Mouse (Mus musculus) intestine, embryonic 15.5 days (tissue): Measurements from ENCODE around the gene Cdk10. TPM values are rescaled to one million over a fixed set of nuclear protein-coding genes. Genes with fewer than 3 reads are reported as not detected.
"Not testable (repeated sequence)": the region's sequence is repeated elsewhere in the genome, so short reads cannot be mapped to it uniquely, and the experiment has no call there.

Experiments
- ATAC-seq: fragments of 200-750 bp; cut with Nextera tagmentation; 2 replicates; pipeline ENCODE4 v1.8.0; 2017; ENCODE audit warnings: moderate TSS enrichment, moderate library complexity
- H3K27ac ChIP-seq: fragments of 300-500 bp; sonication (generic); 2 replicates; pipeline ENCODE4 v1.5.1; 2015; ENCODE audit warnings: mild to moderate bottlenecking, inconsistent platforms
- H3K27me3 ChIP-seq: fragments of 300-500 bp; sonication (generic); replicated peaks from 2 replicates; pipeline ENCODE4 v1.6.1; 2015; ENCODE audit warnings: inconsistent platforms
- H3K36me3 ChIP-seq: fragments of 300-500 bp; sonication (generic); 2 replicates; pipeline ENCODE4 v1.6.1; 2015; ENCODE audit warnings: inconsistent platforms
- H3K4me1 ChIP-seq: fragments of 300-500 bp; sonication (generic); replicated peaks from 2 replicates; pipeline ENCODE4 v1.6.1; 2015; ENCODE audit warnings: inconsistent platforms
- H3K4me2 ChIP-seq: fragments of 300-500 bp; sonication (generic); replicated peaks from 2 replicates; pipeline ENCODE4 v1.6.1; 2015; ENCODE audit warnings: mild to moderate bottlenecking, inconsistent platforms
- H3K4me3 ChIP-seq: fragments of 300-500 bp; sonication (generic); replicated peaks from 2 replicates; pipeline ENCODE4 v1.5.1; 2015; ENCODE audit warnings: inconsistent platforms
- H3K9ac ChIP-seq: fragments of 300-500 bp; sonication (generic); 2 replicates; pipeline ENCODE4 v1.6.1; 2015; ENCODE audit warnings: inconsistent platforms
- H3K9me3 ChIP-seq: fragments of 300-500 bp; sonication (generic); 2 replicates; pipeline ENCODE4 v1.6.1; 2016; ENCODE audit warnings: inconsistent platforms
- WGBS: fragments of 180-500 bp; shearing (Covaris S2); methylation state at CpG from one replicate; pipeline ENCODE4 v1.1.7; 2015; 5-methylcytosine and 5-hydroxymethylcytosine counted together
- polyA plus RNA-seq: library from polyadenylated mRNA; unstranded; fragments of >200 nt; fragmentation: Nextera tagmentation; extraction: Ambion mirVana; gene quantifications from 2 replicates; pipeline ENCODE4 v1.2.1, GENCODE M21; 2015

Gene Cdk10
- polyA plus RNA-seq: 24.2 and 25.4 TPM in 2 replicates

- Histone ChIP-seq H3K9ac (peak within 1 kb of the TSS; percentile 90), H3K4me1 (peaks cover 4% of the 10 kb centered on the region; the same call in 1 of the 2 replicates), H3K27ac (peak within 1 kb of the TSS; percentile 89), H3K4me2 (peak within 1 kb of the TSS; percentile 87), H3K9me3 (no peaks in the 10 kb centered on the region), H3K27me3 (no peaks in the 10 kb centered on the region), H3K4me3 (peak within 1 kb of the TSS; percentile 81), H3K36me3 (0 out of 2 replicates have a peak, but pooled peaks cover 2% of the 10 kb centered on the region)
- peak; percentile 95 for ATAC-seq
- WGBS: 2% methylated on average over 59 of the region's 59 CpGs
Measured at GRCm38 (mm10) chr8:123224278-123225266, at the start of gene Cdk10. Cdk10 (plus strand) TSS chr8:123224842.

GRCm38 (mm10) chr8:123181391-123181790 lies 43.3 kb upstream of the Cdk10 start:
- WGBS: 51% methylated on average over 3 of the region's 3 CpGs
- peaks cover 11% of the 10 kb centered on the region; the same call in 1 of the 2 replicates for H3K4me1 ChIP-seq
- H3K9me3 ChIP-seq: no peaks in the 10 kb centered on the region
- H3K9ac ChIP-seq: no peak overlapping the region
- no peak for ATAC-seq
- no peaks in the 10 kb centered on the region for H3K36me3 ChIP-seq
- no peaks in the 10 kb centered on the region for H3K27me3 ChIP-seq
- H3K27ac ChIP-seq: no peak overlapping the region
- H3K4me2 ChIP-seq: no peak overlapping the region
- H3K4me3 ChIP-seq: no peak overlapping the region

GRCm38 (mm10) chr8:123185566-123186409 lies 38.9 kb upstream of the Cdk10 start, which contains the start of gene Dpep1:
Dpep1 (plus strand) TSS chr8:123186242.
- no peak; the same call in 1 of the 2 replicates for ATAC-seq
- peaks cover 20% of the 10 kb centered on the region for H3K4me1 ChIP-seq
- H3K9ac ChIP-seq: no peak within 1 kb of the TSS
- H3K36me3 ChIP-seq: no peaks in the 10 kb centered on the region
- no peaks in the 10 kb centered on the region for H3K27me3 ChIP-seq
- no peaks in the 10 kb centered on the region for H3K9me3 ChIP-seq
- no peak within 1 kb of the TSS for H3K4me3 ChIP-seq
- H3K4me2 ChIP-seq: no peak within 1 kb of the TSS
- WGBS: 22% methylated on average over 19 of the region's 19 CpGs
- peak within 1 kb of the TSS; percentile 37; the same call in 1 of the 2 replicates for H3K27ac ChIP-seq

GRCm38 (mm10) chr8:123188006-123188405 lies 36.6 kb upstream of the Cdk10 start:
- H3K4me3 ChIP-seq: no peak overlapping the region
- no peak overlapping the region for H3K27ac ChIP-seq
- no peaks in the 10 kb centered on the region for H3K27me3 ChIP-seq
- no peaks in the 10 kb centered on the region for H3K36me3 ChIP-seq
- H3K4me2 ChIP-seq: no peak overlapping the region
- ATAC-seq: no peak
- 75% methylated on average over 2 of the region's 2 CpGs for WGBS
- H3K4me1 ChIP-seq: peaks cover 23% of the 10 kb centered on the region
- no peaks in the 10 kb centered on the region for H3K9me3 ChIP-seq
- H3K9ac ChIP-seq: no peak overlapping the region

- no peak overlapping the region for H3K27ac ChIP-seq
- WGBS: 68% methylated on average over 7 of the region's 7 CpGs
- ATAC-seq: no peak
- no peaks in the 10 kb centered on the region for H3K36me3 ChIP-seq
- no peaks in the 10 kb centered on the region for H3K9me3 ChIP-seq
- H3K27me3 ChIP-seq: no peaks in the 10 kb centered on the region
- peaks cover 23% of the 10 kb centered on the region for H3K4me1 ChIP-seq
- H3K9ac ChIP-seq: no peak overlapping the region
- no peak overlapping the region for H3K4me3 ChIP-seq
- H3K4me2 ChIP-seq: no peak overlapping the region
Measured at GRCm38 (mm10) chr8:123188841-123189240, 35.8 kb upstream of the Cdk10 start.

GRCm38 (mm10) chr8:123190678-123191077 lies 34.0 kb upstream of the Cdk10 start:
- no peak overlapping the region for H3K27ac ChIP-seq
- no peaks in the 10 kb centered on the region for H3K27me3 ChIP-seq
- H3K9ac ChIP-seq: no peak overlapping the region
- H3K4me2 ChIP-seq: peak overlapping the region; percentile 43
- 4% methylated on average over 9 of the region's 9 CpGs for WGBS
- H3K4me3 ChIP-seq: no peak overlapping the region
- ATAC-seq: peak; percentile 45
- H3K4me1 ChIP-seq: peaks cover 22% of the 10 kb centered on the region
- no peaks in the 10 kb centered on the region for H3K9me3 ChIP-seq
- H3K36me3 ChIP-seq: no peaks in the 10 kb centered on the region

- Histone ChIP-seq H3K4me3 (no peak overlapping the region), H3K27me3 (no peaks in the 10 kb centered on the region), H3K4me1 (peaks cover 16% of the 10 kb centered on the region), H3K9me3 (no peaks in the 10 kb centered on the region), H3K9ac (no peak overlapping the region), H3K4me2 (no peak overlapping the region), H3K27ac (no peak overlapping the region), H3K36me3 (no peaks in the 10 kb centered on the region)
- ATAC-seq: peak; percentile 40
- WGBS: 46% methylated on average over 8 of the region's 8 CpGs
Measured at GRCm38 (mm10) chr8:123191908-123192307, 32.7 kb upstream of the Cdk10 start.

GRCm38 (mm10) chr8:123193771-123194170 lies 30.9 kb upstream of the Cdk10 start:
- Histone ChIP-seq H3K9me3 (no peaks in the 10 kb centered on the region), H3K36me3 (no peaks in the 10 kb centered on the region), H3K27ac (no peak overlapping the region), H3K9ac (no peak overlapping the region), H3K4me1 (peaks cover 16% of the 10 kb centered on the region), H3K4me2 (no peak overlapping the region), H3K27me3 (no peaks in the 10 kb centered on the region), H3K4me3 (no peak overlapping the region)
- WGBS: 70% methylated on average over 9 of the region's 9 CpGs
- peak; percentile 24; the same call in 1 of the 2 replicates for ATAC-seq

GRCm38 (mm10) chr8:123197016-123197415 lies 27.6 kb upstream of the Cdk10 start:
- not testable (repeated sequence) for H3K4me3 ChIP-seq, H3K9ac ChIP-seq, H3K27ac ChIP-seq, H3K4me2 ChIP-seq, H3K27me3 ChIP-seq, H3K4me1 ChIP-seq, H3K9me3 ChIP-seq, H3K36me3 ChIP-seq
- ATAC-seq: peak; percentile 53
- WGBS: 64% methylated on average over 5 of the region's 5 CpGs

GRCm38 (mm10) chr8:123199864-123200263 lies 24.8 kb upstream of the Cdk10 start:
- no peak for ATAC-seq
- Histone ChIP-seq H3K4me2 (no peak overlapping the region), H3K27ac (no peak overlapping the region), H3K9me3 (no peaks in the 10 kb centered on the region), H3K27me3 (no peaks in the 10 kb centered on the region), H3K4me1 (peaks cover 2% of the 10 kb centered on the region; the same call in 1 of the 2 replicates), H3K9ac (no peak overlapping the region), H3K36me3 (no peaks in the 10 kb centered on the region), H3K4me3 (no peak overlapping the region)
- WGBS: 57% methylated on average over 14 of the region's 14 CpGs

- Histone ChIP-seq H3K4me2 (no peak overlapping the region), H3K36me3 (peaks cover 13% of the 10 kb centered on the region), H3K4me1 (no peaks in the 10 kb centered on the region), H3K9me3 (no peaks in the 10 kb centered on the region), H3K4me3 (no peak overlapping the region), H3K27ac (no peak overlapping the region), H3K27me3 (no peaks in the 10 kb centered on the region), H3K9ac (no peak overlapping the region)
- 23% methylated on average over 5 of the region's 5 CpGs for WGBS
- peak; percentile 20; the same call in 1 of the 2 replicates for ATAC-seq
Measured at GRCm38 (mm10) chr8:123202288-123202687, 22.4 kb upstream of the Cdk10 start.

- no peaks in the 10 kb centered on the region for H3K9me3 ChIP-seq
- 80% methylated on average over 3 of the region's 3 CpGs for WGBS
- no peak for ATAC-seq
- H3K4me2 ChIP-seq: no peak overlapping the region
- no peak overlapping the region for H3K4me3 ChIP-seq
- no peak overlapping the region for H3K27ac ChIP-seq
- H3K9ac ChIP-seq: no peak overlapping the region
- H3K4me1 ChIP-seq: no peaks in the 10 kb centered on the region
- no peaks in the 10 kb centered on the region for H3K27me3 ChIP-seq
- H3K36me3 ChIP-seq: peaks cover 26% of the 10 kb centered on the region
Measured at GRCm38 (mm10) chr8:123203571-123203970, 21.1 kb upstream of the Cdk10 start.
